Mouse (Mus musculus) neural tube, embryonic 12.5 days (tissue): ENCODE results near the gene Rap1b. TPM values are rescaled to one million over a fixed set of nuclear protein-coding genes. Genes with fewer than 3 reads are reported as not detected.

Experiments used
- ATAC-seq: fragments of 200-750 bp; cut with Nextera tagmentation; 2 replicates; pipeline ENCODE4 v1.8.0; 2017; ENCODE audit warnings: low read depth, mild to moderate bottlenecking, moderate TSS enrichment, moderate library complexity; ENCODE audit not compliant: low FRiP score
- H3K27ac ChIP-seq: fragments of 300-500 bp; sonication (generic); 2 replicates; pipeline ENCODE4 v1.5.1; 2016
- H3K27me3 ChIP-seq: fragments of 300-500 bp; sonication (generic); replicated peaks from 2 replicates; pipeline ENCODE4 v1.6.1; 2016; ENCODE audit warnings: mild to moderate bottlenecking
- H3K36me3 ChIP-seq: fragments of 300-500 bp; sonication (generic); 2 replicates; pipeline ENCODE4 v1.6.1; 2016; ENCODE audit warnings: mild to moderate bottlenecking
- H3K4me1 ChIP-seq: fragments of 300-500 bp; sonication (generic); 2 replicates; pipeline ENCODE4 v1.6.1; 2016
- H3K4me2 ChIP-seq: fragments of 300-500 bp; sonication (generic); replicated peaks from 2 replicates; pipeline ENCODE4 v1.6.1; 2016; ENCODE audit warnings: mild to moderate bottlenecking
- H3K4me3 ChIP-seq: fragments of 300-500 bp; sonication (generic); 2 replicates; pipeline ENCODE4 v1.5.1; 2016
- H3K9ac ChIP-seq: fragments of 300-500 bp; sonication (generic); 2 replicates; pipeline ENCODE4 v1.6.1; 2016; ENCODE audit warnings: mild to moderate bottlenecking
- H3K9me3 ChIP-seq: fragments of 300-500 bp; sonication (generic); 2 replicates; pipeline ENCODE4 v1.6.1; 2016; ENCODE audit warnings: mild to moderate bottlenecking
- WGBS: fragments of 180-500 bp; shearing (Covaris S2); methylation state at CpG from one replicate; pipeline ENCODE4 v1.1.7; 2016; 5-methylcytosine and 5-hydroxymethylcytosine counted together
- polyA plus RNA-seq: library from polyadenylated mRNA; unstranded; fragments of >200 nt; fragmentation: Nextera tagmentation; extraction: Ambion mirVana; gene quantifications from 2 replicates; pipeline ENCODE4 v1.2.1, GENCODE M21; 2016

Rap1b gene
- polyA plus RNA-seq, 1 experiment from 2014 or later: 156 TPM

GRCm38 (mm10) chr10:117835453-117835852 is 10.4 kb downstream of the Rap1b start:
- Histone ChIP-seq H3K4me2 (no peak overlapping the region), H3K9me3 (no peaks in the 10 kb centered on the region), H3K27ac (no peak overlapping the region), H3K27me3 (no peaks in the 10 kb centered on the region), H3K4me3 (no peak overlapping the region), H3K4me1 (no peaks in the 10 kb centered on the region), H3K9ac (no peak overlapping the region), H3K36me3 (no peaks in the 10 kb centered on the region)
- ATAC-seq: no peak
- 40% methylated on average over 5 of the region's 5 CpGs for WGBS

- H3K4me3 ChIP-seq: no peak overlapping the region
- WGBS: 92% methylated on average over 3 of the region's 3 CpGs
- no peaks in the 10 kb centered on the region for H3K36me3 ChIP-seq
- no peaks in the 10 kb centered on the region for H3K4me1 ChIP-seq
- H3K9ac ChIP-seq: no peak overlapping the region
- no peak for ATAC-seq
- H3K9me3 ChIP-seq: no peaks in the 10 kb centered on the region
- no peaks in the 10 kb centered on the region for H3K27me3 ChIP-seq
- no peak overlapping the region for H3K4me2 ChIP-seq
- no peak overlapping the region for H3K27ac ChIP-seq
Measured at GRCm38 (mm10) chr10:117830797-117831196, 15.0 kb downstream of the Rap1b start.

- WGBS: 95% methylated on average over 7 of the region's 7 CpGs
- Histone ChIP-seq H3K4me3 (no peak overlapping the region), H3K27me3 (no peaks in the 10 kb centered on the region), H3K4me2 (no peak overlapping the region), H3K9me3 (no peaks in the 10 kb centered on the region), H3K9ac (no peak overlapping the region), H3K4me1 (no peaks in the 10 kb centered on the region), H3K36me3 (no peaks in the 10 kb centered on the region), H3K27ac (no peak overlapping the region)
- no peak for ATAC-seq
Measured at GRCm38 (mm10) chr10:117829472-117830155, 16.2 kb downstream of the Rap1b start.

- no peak for ATAC-seq
- no peak overlapping the region for H3K4me2 ChIP-seq
- H3K27ac ChIP-seq: no peak overlapping the region
Measured at GRCm38 (mm10) chr10:117829022-117829421, 16.8 kb downstream of the Rap1b start.

GRCm38 (mm10) chr10:117828536-117828935 is 17.3 kb downstream of the Rap1b start:
- no peak overlapping the region for H3K27ac ChIP-seq
- WGBS: 86% methylated on average over 4 of the region's 4 CpGs
- no peak for ATAC-seq
- H3K27me3 ChIP-seq: no peaks in the 10 kb centered on the region
- H3K36me3 ChIP-seq: peaks cover 7% of the 10 kb centered on the region
- H3K4me1 ChIP-seq: no peaks in the 10 kb centered on the region
- H3K4me3 ChIP-seq: no peak overlapping the region
- H3K9ac ChIP-seq: no peak overlapping the region
- H3K4me2 ChIP-seq: no peak overlapping the region
- H3K9me3 ChIP-seq: no peaks in the 10 kb centered on the region

More at GRCm38 (mm10) chr10:117829022-117829421, 16.8 kb downstream of the Rap1b start:
- 90% methylated on average over 4 of the region's 4 CpGs for WGBS
- no peaks in the 10 kb centered on the region for H3K9me3 ChIP-seq
- no peaks in the 10 kb centered on the region for H3K27me3 ChIP-seq
- H3K4me3 ChIP-seq: no peak overlapping the region
- peaks cover 4% of the 10 kb centered on the region; the same call in 1 of the 2 replicates for H3K36me3 ChIP-seq
- H3K4me1 ChIP-seq: no peaks in the 10 kb centered on the region
- H3K9ac ChIP-seq: no peak overlapping the region

- H3K27ac ChIP-seq: no peak overlapping the region
- H3K4me3 ChIP-seq: no peak overlapping the region
- H3K36me3 ChIP-seq: peaks cover 36% of the 10 kb centered on the region
- H3K27me3 ChIP-seq: no peaks in the 10 kb centered on the region
- no peak overlapping the region for H3K9ac ChIP-seq
- H3K9me3 ChIP-seq: no peaks in the 10 kb centered on the region
- H3K4me2 ChIP-seq: no peak overlapping the region
- H3K4me1 ChIP-seq: no peaks in the 10 kb centered on the region
- 87% methylated on average over 4 of the region's 4 CpGs for WGBS
- no peak for ATAC-seq
Measured at GRCm38 (mm10) chr10:117824647-117825046, 21.2 kb downstream of the Rap1b start.

- no peak for ATAC-seq
- 74% methylated on average over 4 of the region's 4 CpGs for WGBS
- no peaks in the 10 kb centered on the region for H3K4me1 ChIP-seq
Measured at GRCm38 (mm10) chr10:117824139-117824538, 21.7 kb downstream of the Rap1b start.

GRCm38 (mm10) chr10:117823321-117823720 is 22.5 kb downstream of the Rap1b start:
- H3K4me2 ChIP-seq: no peak overlapping the region
- no peaks in the 10 kb centered on the region for H3K9me3 ChIP-seq
- peaks cover 49% of the 10 kb centered on the region for H3K36me3 ChIP-seq
- no peak overlapping the region for H3K4me3 ChIP-seq
- no peak overlapping the region for H3K9ac ChIP-seq
- H3K4me1 ChIP-seq: no peaks in the 10 kb centered on the region
- no peak overlapping the region for H3K27ac ChIP-seq
- ATAC-seq: no peak
- WGBS: 91% methylated on average over 6 of the region's 6 CpGs
- no peaks in the 10 kb centered on the region for H3K27me3 ChIP-seq

More at GRCm38 (mm10) chr10:117824139-117824538, 21.7 kb downstream of the Rap1b start:
- no peak overlapping the region for H3K9ac ChIP-seq
- H3K27me3 ChIP-seq: no peaks in the 10 kb centered on the region
- H3K36me3 ChIP-seq: peaks cover 42% of the 10 kb centered on the region
- no peak overlapping the region for H3K4me3 ChIP-seq
- no peak overlapping the region for H3K27ac ChIP-seq
- no peaks in the 10 kb centered on the region for H3K9me3 ChIP-seq
- no peak overlapping the region for H3K4me2 ChIP-seq

GRCm38 (mm10) chr10:117818600-117818999 is 27.2 kb downstream of the Rap1b start:
- Histone ChIP-seq H3K4me2 (no peak overlapping the region), H3K27me3 (no peaks in the 10 kb centered on the region), H3K4me3 (no peak overlapping the region), H3K36me3 (peaks cover 68% of the 10 kb centered on the region), H3K9me3 (no peaks in the 10 kb centered on the region), H3K9ac (no peak overlapping the region), H3K27ac (no peak overlapping the region), H3K4me1 (no peaks in the 10 kb centered on the region)
- 88% methylated on average over 6 of the region's 6 CpGs for WGBS
- ATAC-seq: no peak

- no peak overlapping the region for H3K4me3 ChIP-seq
- H3K27me3 ChIP-seq: no peaks in the 10 kb centered on the region
- no peak overlapping the region for H3K27ac ChIP-seq
- 95% methylated on average over 6 of the region's 6 CpGs for WGBS
- peaks cover 64% of the 10 kb centered on the region for H3K36me3 ChIP-seq
- ATAC-seq: no peak
- no peaks in the 10 kb centered on the region for H3K9me3 ChIP-seq
- H3K4me1 ChIP-seq: no peaks in the 10 kb centered on the region
- H3K9ac ChIP-seq: no peak overlapping the region
- H3K4me2 ChIP-seq: no peak overlapping the region
Measured at GRCm38 (mm10) chr10:117816721-117817120, 29.1 kb downstream of the Rap1b start.

GRCm38 (mm10) chr10:117812501-117812900 is 33.3 kb downstream of the Rap1b start:
- Histone ChIP-seq H3K27ac (no peak overlapping the region), H3K4me3 (no peak overlapping the region), H3K9me3 (no peaks in the 10 kb centered on the region), H3K4me2 (no peak overlapping the region), H3K36me3 (peaks cover 31% of the 10 kb centered on the region), H3K9ac (no peak overlapping the region), H3K27me3 (no peaks in the 10 kb centered on the region), H3K4me1 (peaks cover 6% of the 10 kb centered on the region; the same call in 1 of the 2 replicates)
- ATAC-seq: no peak
- WGBS: 92% methylated on average over 2 of the region's 2 CpGs

- 95% methylated on average over 8 of the region's 8 CpGs for WGBS
- H3K27ac ChIP-seq: no peak overlapping the region
- no peaks in the 10 kb centered on the region for H3K9me3 ChIP-seq
- no peak overlapping the region for H3K4me3 ChIP-seq
- no peaks in the 10 kb centered on the region for H3K27me3 ChIP-seq
- H3K4me2 ChIP-seq: no peak overlapping the region
- no peak overlapping the region for H3K9ac ChIP-seq
- H3K36me3 ChIP-seq: peaks cover 23% of the 10 kb centered on the region
- no peak for ATAC-seq
- H3K4me1 ChIP-seq: peaks cover 6% of the 10 kb centered on the region; the same call in 1 of the 2 replicates
Measured at GRCm38 (mm10) chr10:117811555-117811954, 34.3 kb downstream of the Rap1b start.

GRCm38 (mm10) chr10:117810506-117810905 is 35.3 kb downstream of the Rap1b start:
- WGBS: 81% methylated on average over 11 of the region's 11 CpGs
- no peak for ATAC-seq
- peaks cover 14% of the 10 kb centered on the region for H3K36me3 ChIP-seq
- no peak overlapping the region for H3K4me2 ChIP-seq
- no peak overlapping the region for H3K4me3 ChIP-seq
- H3K4me1 ChIP-seq: peaks cover 6% of the 10 kb centered on the region; the same call in 1 of the 2 replicates
- no peak overlapping the region for H3K9ac ChIP-seq
- no peaks in the 10 kb centered on the region for H3K27me3 ChIP-seq
- H3K9me3 ChIP-seq: no peaks in the 10 kb centered on the region
- no peak overlapping the region for H3K27ac ChIP-seq
